ENCODE assay signal across 8 mouse cellular contexts in the genomic region with DNA sequence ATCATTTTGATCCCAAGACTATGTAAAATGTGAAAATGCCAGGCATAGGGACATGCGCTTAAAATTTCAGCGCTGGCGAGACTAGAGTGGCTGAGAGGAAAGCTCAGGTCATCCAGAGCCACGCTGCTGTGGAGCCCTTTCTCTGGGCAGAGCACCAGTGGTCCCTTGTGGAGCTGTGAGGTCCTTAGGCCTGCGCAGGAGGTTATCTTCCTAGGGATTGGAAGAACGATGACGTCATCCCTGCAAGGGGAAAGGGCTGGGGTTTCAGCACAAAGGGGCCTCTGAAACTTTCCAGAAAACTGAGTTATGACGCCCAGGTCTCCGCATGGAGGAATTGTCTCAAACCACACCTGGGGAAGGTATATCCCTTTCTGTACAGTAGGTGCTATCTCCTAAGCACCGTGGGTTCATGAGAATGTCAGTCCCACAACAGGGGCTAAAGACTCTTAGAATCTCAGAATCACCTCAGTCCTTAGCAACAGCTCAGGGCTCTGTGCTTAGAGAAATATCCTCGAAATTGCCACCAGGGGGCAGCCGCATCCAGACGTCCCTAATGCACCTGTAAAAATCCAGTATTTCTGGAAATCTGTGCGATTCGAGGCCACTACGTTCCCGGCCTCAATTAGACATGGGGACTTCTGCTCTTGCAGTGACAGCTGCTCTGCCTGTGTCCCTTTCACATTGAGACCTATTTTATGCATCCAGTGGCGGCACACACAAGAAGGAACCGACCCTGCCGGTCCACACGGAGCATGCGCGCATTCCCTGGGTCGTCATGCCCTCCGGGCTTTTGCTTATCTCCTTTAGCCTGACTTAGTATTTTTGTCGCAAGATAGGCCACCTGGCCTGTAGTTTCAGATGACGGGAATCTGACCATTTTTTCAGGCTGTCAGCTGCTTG. TPM values are rescaled to one million over a fixed set of nuclear protein-coding genes. Genes with fewer than 3 reads are reported as not detected.
DNase-seq lines count a peak whose midpoint lies in the region; ATAC-seq and TF ChIP-seq lines count a peak whose summit lies in the region.

No protein-coding gene starts in this region.

- H3K27me3 ChIP-seq in kidney, adult 2 months (replicated peaks; ENCODE audit: control insufficient read depth, insufficient read depth, low read length), result no peaks in the 10 kb centered on the region
- H3K27me3 ChIP-seq in limb, embryonic 14.5 days (ENCODE audit: control insufficient read depth, insufficient read depth, low read length), result no peaks in the 10 kb centered on the region
- no peaks in the 10 kb centered on the region for H3K27me3 ChIP-seq in midbrain, embryonic 16.5 days (ENCODE audit: control insufficient read depth, insufficient read depth, low read depth, low read length)

- peak; percentile 75 to 79 for DNase-seq in left cerebral cortex, adult 18-20 months (ENCODE audit: low spot score in 2 of 2)
- no peak for DNase-seq in left cerebral cortex, adult 11 months (ENCODE audit: low spot score)
- DNase-seq in embryo, embryonic 11 days, result peak; percentile 84
- DNase-seq in heart, adult 18-20 months, result peak; percentile 56 to 81
- peak; percentile 63 for DNase-seq in kidney, adult 2 months
- peak; percentile 93 for DNase-seq in limb, embryonic 14.5 days (ENCODE audit: low spot score)
- peak; percentile 26 to 69 for DNase-seq in spleen, postnatal 10 days (ENCODE audit: low spot score in 2 of 2)

- TF ChIP-seq POLR2A in kidney, adult 2 months (IDR thresholded peaks at IDR 0.05; ENCODE audit: low read depth, low read length), result no peak
- no peak for TF ChIP-seq POLR2A in limb, embryonic 14.5 days (IDR thresholded peaks at IDR 0.05; ENCODE audit: borderline replicate concordance, extremely low read depth, insufficient read depth, insufficient read length)

- peak; percentile 81 for TF ChIP-seq CTCF in kidney, adult 2 months (conservative IDR thresholded peaks at IDR 0.05; ENCODE audit: insufficient read depth, insufficient read length, low read depth, low read length)

- 27% methylated on average over 27 of the region's 27 CpGs for WGBS in kidney, adult 2 months
- 30% methylated on average over 27 of the region's 27 CpGs for WGBS in limb, embryonic 14.5 days
- 28% methylated on average over 27 of the region's 27 CpGs for WGBS in midbrain, embryonic 16.5 days

- no peaks in the 10 kb centered on the region for H3K9me3 ChIP-seq in limb, embryonic 14.5 days (ENCODE audit: control insufficient read depth, low read length)
- H3K9me3 ChIP-seq in midbrain, embryonic 16.5 days (replicated peaks; ENCODE audit: control insufficient read depth, low read length, poor library complexity, severe bottlenecking), result no peaks in the 10 kb centered on the region

- no peaks in the 10 kb centered on the region for H3K36me3 ChIP-seq in kidney, adult 2 months (ENCODE audit: control insufficient read depth, insufficient read depth, low read length)
- no peaks in the 10 kb centered on the region for H3K36me3 ChIP-seq in limb, embryonic 14.5 days (ENCODE audit: control insufficient read depth, insufficient read depth, low read length)
- H3K36me3 ChIP-seq in midbrain, embryonic 16.5 days (ENCODE audit: control insufficient read depth, insufficient read depth, low read length), result no peaks in the 10 kb centered on the region

- no peak overlapping the region for H3K9ac ChIP-seq in limb, embryonic 14.5 days (ENCODE audit: low read depth, low read length, severe bottlenecking)
- H3K9ac ChIP-seq in midbrain, embryonic 16.5 days (ENCODE audit: low read depth, low read length), result no peak overlapping the region

- H3K27ac ChIP-seq in kidney, adult 2 months (ENCODE audit: insufficient read depth, low read depth, low read length), result no peak overlapping the region
- H3K27ac ChIP-seq in limb, embryonic 14.5 days (replicated peaks; ENCODE audit: low read depth, low read length), result no peak overlapping the region
- H3K27ac ChIP-seq in midbrain, embryonic 16.5 days (ENCODE audit: low read length), result no peak overlapping the region

- peak overlapping the region; percentile 32 for H3K4me2 ChIP-seq in limb, embryonic 14.5 days (replicated peaks; ENCODE audit: low read depth, low read length, severe bottlenecking)
- peak overlapping the region; percentile 52 for H3K4me2 ChIP-seq in midbrain, embryonic 16.5 days (ENCODE audit: low read length)

- H3K4me1 ChIP-seq in kidney, adult 2 months (ENCODE audit: control insufficient read depth, insufficient read depth, low read length), result no peaks in the 10 kb centered on the region; the same call in 1 of the 2 replicates
- H3K4me1 ChIP-seq in limb, embryonic 14.5 days (ENCODE audit: control insufficient read depth, insufficient read depth, low read length), result peaks cover 3% of the 10 kb centered on the region; the same call in 1 of the 2 replicates
- 0 out of 2 replicates have a peak, but pooled peaks cover 5% of the 10 kb centered on the region for H3K4me1 ChIP-seq in midbrain, embryonic 16.5 days (ENCODE audit: control insufficient read depth, insufficient read depth, low read length)

- 0 out of 2 replicates have a peak overlapping the region, but pooled peaks have one; percentile 9 for H3K4me3 ChIP-seq in kidney, adult 2 months (ENCODE audit: insufficient read depth, low read depth, low read length)
- no peak overlapping the region for H3K4me3 ChIP-seq in limb, embryonic 14.5 days (replicated peaks; ENCODE audit: low read length)
- peak overlapping the region; percentile 28 for H3K4me3 ChIP-seq in midbrain, embryonic 16.5 days (ENCODE audit: low read depth, low read length)

- peak; percentile 69 for ATAC-seq in limb, embryonic 14.5 days (ENCODE audit: low FRiP score, low read depth)
- peak; percentile 75 for ATAC-seq in midbrain, embryonic 16.5 days

RNA-seq across cellular contexts. Expression of a gene that starts 18.4 kb away (rescaled TPM):
- total RNA-seq in left cerebral cortex, adult 18-20 months (2021), result not detected
- 1 to 10 TPM; 7.1 to 7.8 TPM for total RNA-seq in heart, adult 18-20 months (2021)
- 34.3 and 37.4 TPM in 2 replicates for polyA plus RNA-seq in kidney, adult 2 months (2012; rRNA removed)
- polyA plus RNA-seq in limb, embryonic 14.5 days (2012; rRNA removed), result 0.08 and 0.09 TPM in 2 replicates
- not detected in 2 replicates for polyA plus RNA-seq in limb, embryonic 14.5 days (2014; fragmentation: Nextera tagmentation; extraction: Ambion mirVana)
- not detected in 2 replicates for polyA plus RNA-seq in midbrain, embryonic 16.5 days (2015; fragmentation: Nextera tagmentation; extraction: Ambion mirVana)

RNA-seq across cellular contexts. Expression of a gene that starts 19.6 kb away (rescaled TPM):
- total RNA-seq in left cerebral cortex, adult 18-20 months (2021), result not detected
- 1 to 10 TPM in 1 of 2 experiments, under 1 TPM in 1; 0.87 to 1.1 TPM for total RNA-seq in heart, adult 18-20 months (2021)
- polyA plus RNA-seq in kidney, adult 2 months (2012; rRNA removed), result 0.56 and 0.74 TPM in 2 replicates
- polyA plus RNA-seq in limb, embryonic 14.5 days (2012; rRNA removed), result not detected in 2 replicates
- polyA plus RNA-seq in limb, embryonic 14.5 days (2014; fragmentation: Nextera tagmentation; extraction: Ambion mirVana), result not detected in 2 replicates
- polyA plus RNA-seq in midbrain, embryonic 16.5 days (2015; fragmentation: Nextera tagmentation; extraction: Ambion mirVana), result not detected in 2 replicates

RNA-seq across cellular contexts. Expression of a gene that starts 39.8 kb away (rescaled TPM):
- 10 to 100 TPM; 20.2 to 20.6 TPM for total RNA-seq in left cerebral cortex, adult 18-20 months (2021)
- 10 to 100 TPM; 80.8 to 88.3 TPM for total RNA-seq in heart, adult 18-20 months (2021)
- 30.4 and 32.6 TPM in 2 replicates for polyA plus RNA-seq in kidney, adult 2 months (2012; rRNA removed)
- 52.3 and 61.2 TPM in 2 replicates for polyA plus RNA-seq in limb, embryonic 14.5 days (2012; rRNA removed)
- 145 and 150 TPM in 2 replicates for polyA plus RNA-seq in limb, embryonic 14.5 days (2014; fragmentation: Nextera tagmentation; extraction: Ambion mirVana)
- 56.0 and 62.3 TPM in 2 replicates for polyA plus RNA-seq in midbrain, embryonic 16.5 days (2015; fragmentation: Nextera tagmentation; extraction: Ambion mirVana)

RNA-seq across cellular contexts. Expression of a gene that starts 48.7 kb away (rescaled TPM):
- under 1 TPM in 1 of 2 experiments, not detected in 1; 0.21 TPM for total RNA-seq in left cerebral cortex, adult 18-20 months (2021)
- not detected for total RNA-seq in heart, adult 18-20 months (2021)
- not detected in 2 replicates for polyA plus RNA-seq in kidney, adult 2 months (2012; rRNA removed)
- 0.05 and 0.09 TPM in 2 replicates for polyA plus RNA-seq in limb, embryonic 14.5 days (2012; rRNA removed)
- 0.15 TPM in 1 of 2 replicates, not detected in the other for polyA plus RNA-seq in limb, embryonic 14.5 days (2014; fragmentation: Nextera tagmentation; extraction: Ambion mirVana)
- polyA plus RNA-seq in midbrain, embryonic 16.5 days (2015; fragmentation: Nextera tagmentation; extraction: Ambion mirVana), result 8.1 and 8.5 TPM in 2 replicates

Comparison
In these comparisons a context has a peak if more than half of its experiments do, and no peak if none do; other contexts are left out.
1. RNA of a gene that starts 18.4 kb away (polyA plus RNA-seq): 34.3 to 37.4 TPM in kidney, adult 2 months; 0.08 to 0.09 TPM in limb, embryonic 14.5 days and not detected in midbrain, embryonic 16.5 days; every median in the first group is over 10 times any median in the second.